Mouse (Mus musculus) erythroblast, adult 5-6 weeks (primary cell): Measurements from ENCODE around the gene Vamp1. TPM values are rescaled to one million over a fixed set of nuclear protein-coding genes. Genes with fewer than 3 reads are reported as not detected.
A peak's percentile ranks its signal among the peaks of the same experiment; 100 is the strongest.

Experiments
- ATAC-seq: replicated peaks from 2 replicates; pipeline ENCODE4 v1.8.0; 2016; ENCODE audit warnings: moderate number of reproducible peaks, mild to moderate bottlenecking, moderate TSS enrichment, inconsistent platforms; ENCODE audit not compliant: poor library complexity, low FRiP score, severe bottlenecking
- total RNA-seq, 2 experiments: library from RNA; stranded (forward) in 1 of 2; stranded (reverse) in 1 of 2; fragments of 150-400 nt in 1 of 2; fragments of 200-764, 138-1000 nt in 1 of 2; gene quantifications; 2 replicates each; pipeline versions ENCODE4 v1.2.3 to v1.2.4; 2015 to 2017; ENCODE audit warnings: low replicate concordance in 2 of 2

Vamp1 gene
- total RNA-seq, 2 experiments from 2014 or later = 2.1 TPM

GRCm38 (mm10) chr6:125210436-125210835 is 4.9 kb upstream of the Vamp1 start:
- no peak for ATAC-seq

GRCm38 (mm10) chr6:125212621-125213020 is 2.7 kb upstream of the Vamp1 start:
- ATAC-seq = no peak

GRCm38 (mm10) chr6:125213129-125213528 is 2.2 kb upstream of the Vamp1 start:
- no peak for ATAC-seq

- ATAC-seq = no peak
These were observed 1.6 kb upstream of the Vamp1 start for GRCm38 (mm10) chr6:125213715-125214114.

GRCm38 (mm10) chr6:125216898-125217297 is 1.5 kb downstream of the Vamp1 start:
- ATAC-seq = no peak

GRCm38 (mm10) chr6:125217899-125218298 is 2.5 kb downstream of the Vamp1 start:
- ATAC-seq = no peak

GRCm38 (mm10) chr6:125218963-125219362 is 3.6 kb downstream of the Vamp1 start:
- no peak for ATAC-seq

- no peak for ATAC-seq
These were observed 5.9 kb downstream of the Vamp1 start for GRCm38 (mm10) chr6:125221115-125221745.

GRCm38 (mm10) chr6:125222146-125222545 is 6.8 kb downstream of the Vamp1 start:
- ATAC-seq = no peak

- no peak for ATAC-seq
These were observed 7.2 kb downstream of the Vamp1 start for GRCm38 (mm10) chr6:125222577-125222976.

GRCm38 (mm10) chr6:125225518-125226115 is 10.3 kb downstream of the Vamp1 start:
- no peak for ATAC-seq

GRCm38 (mm10) chr6:125230571-125230970 is 15.2 kb downstream of the Vamp1 start:
- no peak for ATAC-seq

- peak; percentile 77 for ATAC-seq
These were observed 16.0 kb downstream of the Vamp1 start, which contains the start of gene Tapbpl for GRCm38 (mm10) chr6:125231117-125232044. Tapbpl (minus strand) TSS chr6:125231860.

- ATAC-seq = peak; percentile 39
These were observed 16.7 kb downstream of the Vamp1 start for GRCm38 (mm10) chr6:125232045-125232437.

GRCm38 (mm10) chr6:125232516-125232915 is 17.2 kb downstream of the Vamp1 start:
- no peak for ATAC-seq

GRCm38 (mm10) chr6:125233816-125234519 is 18.6 kb downstream of the Vamp1 start:
- no peak for ATAC-seq

- ATAC-seq = no peak
These were observed 19.1 kb downstream of the Vamp1 start for GRCm38 (mm10) chr6:125234520-125234828.

GRCm38 (mm10) chr6:125236341-125236740 is 21.0 kb downstream of the Vamp1 start:
- ATAC-seq = no peak

- no peak for ATAC-seq
These were observed 21.4 kb downstream of the Vamp1 start, which contains the start of gene Cd27 for GRCm38 (mm10) chr6:125236782-125237181. Cd27 (minus strand) TSS chr6:125237010.

GRCm38 (mm10) chr6:125237421-125237820 is 22.1 kb downstream of the Vamp1 start:
- ATAC-seq = no peak
